Mouse (Mus musculus): Measurements from ENCODE around the gene Ss18l2. TPM values are rescaled to one million over a fixed set of nuclear protein-coding genes. Genes with fewer than 3 reads are reported as not detected.

The Ss18l2 gene
- polyA plus RNA-seq, 1 experiment from 2014 or later = 11.3 TPM

- H3K79me2 ChIP-seq (ENCODE audit: inconsistent target) = no peaks in the 10 kb centered on the region
- peaks cover 34% of the 10 kb centered on the region for H3K36me3 ChIP-seq (ENCODE audit: inconsistent target)
- H3K27ac ChIP-seq = no peak overlapping the region
- H3K4me3 ChIP-seq (ENCODE audit: inconsistent target) = no peak overlapping the region
- WGBS (ENCODE audit: missing documents) = 74% methylated on average over 10 of the region's 10 CpGs
Observed at GRCm38 (mm10) chr9:121757835-121758814, 48.0 kb downstream of the Ss18l2 start.

GRCm38 (mm10) chr9:121759091-121760081 lies 49.3 kb downstream of the Ss18l2 start, which contains the start of gene Zfp651:
Gene Zfp651 (plus strand): TSS chr9:121759330.
- 3% methylated on average over 94 of the region's 97 CpGs for WGBS (ENCODE audit: missing documents)
- Histone ChIP-seq H3K36me3 (ENCODE audit: inconsistent target) (peaks cover 22% of the 10 kb centered on the region), H3K4me3 (ENCODE audit: inconsistent target) (no peak within 1 kb of the TSS), H3K79me2 (ENCODE audit: inconsistent target) (no peaks in the 10 kb centered on the region), H3K27ac (no peak within 1 kb of the TSS)

- 2% methylated on average over 43 of the region's 43 CpGs for WGBS (ENCODE audit: missing documents)
- Histone ChIP-seq H3K4me3 (ENCODE audit: inconsistent target) (no peak overlapping the region), H3K36me3 (ENCODE audit: inconsistent target) (peaks cover 13% of the 10 kb centered on the region; the same call in 1 of the 2 replicates), H3K79me2 (ENCODE audit: inconsistent target) (no peaks in the 10 kb centered on the region), H3K27ac (no peak overlapping the region)
Observed at GRCm38 (mm10) chr9:121760271-121761090, 50.4 kb downstream of the Ss18l2 start.

GRCm38 (mm10) chr9:121761091-121761665 lies 51.0 kb downstream of the Ss18l2 start:
- Histone ChIP-seq H3K27ac (no peak overlapping the region), H3K79me2 (ENCODE audit: inconsistent target) (no peaks in the 10 kb centered on the region), H3K36me3 (ENCODE audit: inconsistent target) (peaks cover 6% of the 10 kb centered on the region; the same call in 1 of the 2 replicates), H3K4me3 (ENCODE audit: inconsistent target) (no peak overlapping the region)
- 71% methylated on average over 9 of the region's 10 CpGs for WGBS (ENCODE audit: missing documents)

- Histone ChIP-seq H3K4me3 (ENCODE audit: inconsistent target) (no peak overlapping the region), H3K36me3 (ENCODE audit: inconsistent target) (peaks cover 2% of the 10 kb centered on the region; the same call in 1 of the 2 replicates), H3K79me2 (ENCODE audit: inconsistent target) (no peaks in the 10 kb centered on the region), H3K27ac (no peak overlapping the region)
- WGBS (ENCODE audit: missing documents) = 91% methylated on average over 8 of the region's 8 CpGs
Observed at GRCm38 (mm10) chr9:121761787-121762186, 51.7 kb downstream of the Ss18l2 start.

GRCm38 (mm10) chr9:121762248-121762647 lies 52.1 kb downstream of the Ss18l2 start:
- H3K4me3 ChIP-seq (ENCODE audit: inconsistent target) = no peak overlapping the region
- no peaks in the 10 kb centered on the region for H3K79me2 ChIP-seq (ENCODE audit: inconsistent target)
- H3K27ac ChIP-seq = no peak overlapping the region
- 93% methylated on average over 10 of the region's 10 CpGs for WGBS (ENCODE audit: missing documents)
- H3K36me3 ChIP-seq (ENCODE audit: inconsistent target) = no peaks in the 10 kb centered on the region

- no peak overlapping the region for H3K4me3 ChIP-seq (ENCODE audit: inconsistent target)
- H3K27ac ChIP-seq = no peak overlapping the region
- 91% methylated on average over 21 of the region's 25 CpGs for WGBS (ENCODE audit: missing documents)
- no peaks in the 10 kb centered on the region for H3K79me2 ChIP-seq (ENCODE audit: inconsistent target)
- no peaks in the 10 kb centered on the region for H3K36me3 ChIP-seq (ENCODE audit: inconsistent target)
Observed at GRCm38 (mm10) chr9:121762761-121763160, 52.6 kb downstream of the Ss18l2 start.

Other genes with a start within 250 kb of the Ss18l2 start
- gene Cck, start 214.6 kb upstream of the Ss18l2 start, polyA plus RNA-seq (2018) = 2.6 TPM in 1 of 3 replicates, not detected in the others
- 3.0 to 17.8 TPM (median 4.8 TPM) in 3 replicates for gene Lyzl4, start 68.2 kb upstream of the Ss18l2 start, polyA plus RNA-seq (2018)
- 0.27 to 2.1 TPM (median 1.1 TPM) in 3 replicates for gene Vipr1, start 67.6 kb upstream of the Ss18l2 start, polyA plus RNA-seq (2018)
- 9.1 to 15.2 TPM (median 13.1 TPM) in 3 replicates for gene Sec22c, start 4.8 kb upstream of the Ss18l2 start, polyA plus RNA-seq (2018)
- 32.4 to 63.2 TPM (median 55.1 TPM) in 3 replicates for gene Nktr, start 8.8 kb downstream of the Ss18l2 start, polyA plus RNA-seq (2018)
- gene Zfp651, start 49.0 kb downstream of the Ss18l2 start, polyA plus RNA-seq (2018) = 0.21 to 0.58 TPM (median 0.36 TPM) in 3 replicates
- not detected in 3 replicates for gene Klhl40, start 67.3 kb downstream of the Ss18l2 start, polyA plus RNA-seq (2018)
- not detected in 3 replicates for gene Hhatl, start 82.2 kb downstream of the Ss18l2 start, polyA plus RNA-seq (2018)
- not detected in 3 replicates for gene Ccdc13, start 129.1 kb downstream of the Ss18l2 start, polyA plus RNA-seq (2018)
- 6.1 to 25.5 TPM (median 16.7 TPM) in 3 replicates for gene Higd1a, start 148.0 kb downstream of the Ss18l2 start, polyA plus RNA-seq (2018)
- gene Ackr2, start 188.0 kb downstream of the Ss18l2 start, polyA plus RNA-seq (2018) = not detected in 3 replicates
- not detected in 3 replicates for gene Cyp8b1, start 206.0 kb downstream of the Ss18l2 start, polyA plus RNA-seq (2018)
- gene Fam198a, start 240.7 kb downstream of the Ss18l2 start, polyA plus RNA-seq (2018) = not detected in 3 replicates